Mouse (Mus musculus) spleen, adult 2 months (tissue): ENCODE results near the gene Pi4ka.

Experiments used
- CTCF ChIP-seq: fragments of 200-500 bp; IDR thresholded peaks from 2 replicates; pipeline ENCODE4 v1.5.1; 2011; ENCODE audit warnings: mild to moderate bottlenecking, inconsistent platforms; ENCODE audit not compliant: insufficient read depth, insufficient read length, insufficient replicate concordance; ENCODE audit errors: extremely low read depth
- POLR2A ChIP-seq: fragments of 200-500 bp; IDR thresholded peaks from 2 replicates; pipeline ENCODE4 v1.6.1; 2011; ENCODE audit warnings: low read depth, low read length, inconsistent platforms

DNA sequence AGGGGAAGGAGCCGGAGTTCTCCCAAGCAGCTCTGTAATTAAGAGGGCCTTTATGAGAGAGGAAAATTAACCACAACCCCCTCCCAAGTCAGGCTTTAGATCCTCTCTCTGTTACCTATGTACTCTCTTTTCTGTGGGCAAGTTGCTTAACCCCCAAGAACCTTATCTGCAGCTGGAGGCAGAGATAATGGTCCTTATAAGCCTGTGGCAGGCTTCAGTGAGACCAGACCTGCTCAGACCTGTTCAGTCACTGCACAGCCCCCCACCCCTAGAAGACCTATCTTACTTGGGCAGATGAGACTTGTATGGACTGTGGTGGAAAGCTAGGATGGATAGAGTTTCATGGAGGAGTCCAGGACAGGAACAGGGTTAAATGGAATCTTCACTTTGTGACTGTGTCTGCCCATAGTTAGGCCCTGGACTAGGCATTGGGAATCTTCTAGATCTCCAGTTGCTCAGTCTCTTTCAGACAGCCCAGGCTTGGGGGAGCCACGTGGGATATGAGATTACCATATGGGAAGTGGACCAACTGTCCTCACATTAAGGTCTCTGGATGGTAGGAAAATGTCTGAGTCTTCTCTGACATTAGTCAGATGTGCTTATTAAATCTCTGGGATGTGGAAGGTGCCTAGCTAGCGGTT, 153.9 kb downstream of the Pi4ka start:
- no peak for TF ChIP-seq POLR2A
- TF ChIP-seq CTCF: no peak
